Mouse (Mus musculus): ENCODE results near the gene Gna15. TPM values are rescaled to one million over a fixed set of nuclear protein-coding genes. Genes with fewer than 3 reads are reported as not detected.

The Gna15 gene
- polyA plus RNA-seq, 1 experiment = not detected

DNA sequence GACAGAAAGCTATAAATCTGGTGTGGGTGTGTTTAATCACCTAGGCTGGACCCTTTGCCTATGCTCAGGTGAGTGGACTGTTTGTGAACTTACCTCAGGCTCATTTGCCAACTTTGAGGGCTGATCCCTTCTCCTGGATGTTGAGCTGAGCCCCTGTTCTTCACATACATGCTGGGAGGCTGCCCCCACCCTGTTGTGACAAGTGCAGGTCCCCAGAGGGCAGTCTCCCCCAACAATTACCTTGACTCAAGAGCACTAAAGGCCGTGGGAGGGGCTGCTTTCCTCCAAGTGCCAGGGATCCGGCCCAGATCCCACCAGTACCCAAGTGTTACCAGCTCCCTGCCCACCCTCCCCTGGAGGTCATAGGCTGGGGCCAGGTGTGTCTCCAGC lies 39.0 kb downstream of the Gna15 start:
- Histone ChIP-seq H3ac (ENCODE audit: control insufficient read depth, insufficient read length) (no peak overlapping the region), H3K27me3 (ENCODE audit: control insufficient read depth, insufficient read depth, insufficient read length) (peaks cover 14% of the 10 kb centered on the region), H3K79me2 (ENCODE audit: control insufficient read depth, insufficient read depth) (no peaks in the 10 kb centered on the region), H3K4me2 (ENCODE audit: low read depth) (no peak overlapping the region), H3K36me3 (ENCODE audit: control insufficient read depth, insufficient read depth) (no peaks in the 10 kb centered on the region), H3K4me3 (no peak overlapping the region)
- no peak for TF ChIP-seq E2F4 (IDR thresholded peaks at IDR 0.05; ENCODE audit: insufficient read depth)
- no peak for TF ChIP-seq USF1 (IDR thresholded peaks at IDR 0.05; ENCODE audit: low read depth)
- TF ChIP-seq REST (IDR thresholded peaks at IDR 0.05; ENCODE audit: insufficient read depth, insufficient read length) = no peak
- TF ChIP-seq POLR2A (IDR thresholded peaks at IDR 0.05; ENCODE audit: insufficient read length, low read depth) = no peak
- TF ChIP-seq MYOG (IDR thresholded peaks at IDR 0.05; ENCODE audit: control insufficient read depth in 1 of 3, insufficient read depth in 1 of 3, insufficient read length in 2 of 3, low read depth in 2 of 3) = no peak
- no peak for TF ChIP-seq CEBPB (IDR thresholded peaks at IDR 0.05; ENCODE audit: insufficient read depth, poor library complexity, severe bottlenecking)
- no peak for TF ChIP-seq TCF12 (IDR thresholded peaks at IDR 0.05; ENCODE audit: insufficient read depth, poor library complexity, severe bottlenecking)
- no peak for TF ChIP-seq TCF3 (IDR thresholded peaks at IDR 0.05; ENCODE audit: insufficient read length, low read depth)
- TF ChIP-seq SRF (IDR thresholded peaks at IDR 0.05; ENCODE audit: control insufficient read depth, insufficient read length, low read depth) = no peak
- no peak for TF ChIP-seq POLR2AphosphoS2 (IDR thresholded peaks at IDR 0.05; ENCODE audit: insufficient read length, low read depth)
- no peak for TF ChIP-seq MAX (IDR thresholded peaks at IDR 0.05; ENCODE audit: low read depth)
- no peak for TF ChIP-seq MYOD1 (IDR thresholded peaks at IDR 0.05; ENCODE audit: control insufficient read depth in 1 of 3, insufficient read length in 2 of 3, low read depth in 2 of 3)

DNA sequence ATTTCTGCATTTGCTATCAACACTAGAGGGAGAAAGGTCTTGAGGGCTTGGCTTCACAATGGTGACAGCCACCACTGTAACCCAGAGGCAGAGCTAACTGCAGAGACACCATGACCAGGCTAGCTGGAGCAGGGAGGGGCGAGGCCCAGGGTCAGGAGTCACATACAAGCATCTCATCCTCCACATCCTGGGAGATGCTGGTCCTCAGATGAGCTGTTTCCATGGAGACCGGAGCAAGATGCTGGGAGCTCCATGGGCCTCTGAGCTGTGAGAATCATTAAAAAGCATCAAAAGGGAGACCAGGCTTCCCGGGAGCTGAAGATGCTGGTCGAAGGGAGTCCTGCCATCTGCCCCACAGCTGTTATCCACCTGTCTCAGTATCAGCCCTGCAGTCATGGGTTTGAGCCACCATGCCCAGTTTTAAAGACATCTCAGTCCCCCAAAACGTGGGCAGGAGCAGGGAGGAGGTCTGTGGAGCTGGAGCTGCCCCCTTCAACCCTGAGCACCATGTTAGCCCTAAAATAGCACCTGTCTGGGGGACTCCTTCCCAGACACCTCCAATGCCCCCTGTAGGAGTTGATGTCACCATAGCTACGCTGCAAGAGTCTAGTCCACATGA lies 39.5 kb downstream of the Gna15 start:
- peaks cover 14% of the 10 kb centered on the region for H3K27me3 ChIP-seq (ENCODE audit: control insufficient read depth, insufficient read depth, insufficient read length)
- H3K4me2 ChIP-seq (ENCODE audit: low read depth) = no peak overlapping the region
- H3K79me2 ChIP-seq (ENCODE audit: control insufficient read depth, insufficient read depth) = no peaks in the 10 kb centered on the region
- no peak overlapping the region for H3K4me3 ChIP-seq
- TF ChIP-seq MYOD1 (IDR thresholded peaks at IDR 0.05; ENCODE audit: control insufficient read depth in 1 of 3, insufficient read length in 2 of 3, low read depth in 2 of 3) = peak in 2 of 3 experiments; percentile 41 to 47
- no peak for TF ChIP-seq SRF (IDR thresholded peaks at IDR 0.05; ENCODE audit: control insufficient read depth, insufficient read length, low read depth)
- peak; percentile 14 for TF ChIP-seq POLR2AphosphoS2 (IDR thresholded peaks at IDR 0.05; ENCODE audit: insufficient read length, low read depth)
- no peak for TF ChIP-seq POLR2A (IDR thresholded peaks at IDR 0.05; ENCODE audit: insufficient read length, low read depth)
- TF ChIP-seq MYOG (IDR thresholded peaks at IDR 0.05; ENCODE audit: control insufficient read depth in 1 of 3, insufficient read depth in 1 of 3, insufficient read length in 2 of 3, low read depth in 2 of 3) = peak in 1 of 3 experiments; percentile 41
- no peaks in the 10 kb centered on the region for H3K36me3 ChIP-seq (ENCODE audit: control insufficient read depth, insufficient read depth)
- H3ac ChIP-seq (ENCODE audit: control insufficient read depth, insufficient read length) = no peak overlapping the region

DNA sequence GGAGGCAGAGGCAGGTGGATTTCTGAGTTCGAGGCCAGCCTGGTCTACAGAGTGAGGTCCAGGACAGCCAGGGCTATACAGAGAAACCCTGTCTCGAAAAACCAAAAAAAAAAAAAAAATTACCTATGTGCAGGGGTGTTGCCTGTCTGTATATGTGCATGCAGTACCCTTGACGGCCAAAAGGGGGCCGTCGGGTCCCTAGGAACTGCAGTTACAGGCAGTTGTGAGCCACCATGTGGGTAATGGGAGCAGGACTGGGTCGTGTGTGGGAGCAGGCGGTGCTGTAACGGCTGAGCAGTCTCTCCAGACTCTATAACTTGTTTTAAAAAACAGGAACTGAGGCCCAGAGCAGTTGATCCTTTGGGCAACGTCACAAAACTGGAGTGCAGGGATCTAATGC lies 40.0 kb downstream of the Gna15 start:
- H3K4me2 ChIP-seq (ENCODE audit: low read depth) = no peak overlapping the region

DNA sequence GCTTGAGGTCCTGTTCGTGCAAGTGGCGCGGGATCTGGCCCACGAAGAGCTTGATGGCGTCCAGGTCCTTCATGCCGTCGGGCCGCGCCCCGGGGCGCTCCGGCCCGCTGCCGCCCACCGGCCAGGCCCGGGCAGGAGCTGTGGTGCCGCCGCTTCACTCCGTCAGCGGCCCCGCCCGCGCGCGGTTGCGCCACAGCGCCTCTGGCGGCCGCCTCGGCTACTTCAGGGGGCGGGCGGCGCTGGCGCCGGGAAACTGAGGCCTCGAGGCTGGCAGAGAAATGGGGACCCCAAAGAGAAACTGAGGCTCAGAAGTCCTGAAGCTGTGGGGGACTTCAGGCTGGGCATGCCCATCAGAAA lies 41.5 kb downstream of the Gna15 start, which contains the start of gene Celf5:
Gene Celf5, minus strand, starts transcription at position 177 of the 357 bp plus-strand sequence.
- no peak within 1 kb of the TSS for H3K4me3 ChIP-seq
- H3K36me3 ChIP-seq (ENCODE audit: control insufficient read depth, insufficient read depth) = no peaks in the 10 kb centered on the region
- H3K79me2 ChIP-seq (ENCODE audit: control insufficient read depth, insufficient read depth) = no peaks in the 10 kb centered on the region
- peak within 1 kb of the TSS; percentile 66 for H3K4me2 ChIP-seq (ENCODE audit: low read depth)
- H3ac ChIP-seq (ENCODE audit: control insufficient read depth, insufficient read length) = no peak within 1 kb of the TSS
- TF ChIP-seq MYOG (IDR thresholded peaks at IDR 0.05; ENCODE audit: control insufficient read depth in 1 of 3, insufficient read depth in 1 of 3, insufficient read length in 2 of 3, low read depth in 2 of 3) = peak in 1 of 3 experiments; percentile 14
- no peak for TF ChIP-seq USF1 (IDR thresholded peaks at IDR 0.05; ENCODE audit: low read depth)
- peaks cover 14% of the 10 kb centered on the region for H3K27me3 ChIP-seq (ENCODE audit: control insufficient read depth, insufficient read depth, insufficient read length)

More for the DNA sequence above, 40.0 kb downstream of the Gna15 start:
- Histone ChIP-seq H3K27me3 (ENCODE audit: control insufficient read depth, insufficient read depth, insufficient read length) (peaks cover 14% of the 10 kb centered on the region), H3K4me3 (no peak overlapping the region), H3K36me3 (ENCODE audit: control insufficient read depth, insufficient read depth) (no peaks in the 10 kb centered on the region), H3K79me2 (ENCODE audit: control insufficient read depth, insufficient read depth) (no peaks in the 10 kb centered on the region), H3ac (ENCODE audit: control insufficient read depth, insufficient read length) (no peak overlapping the region)
- TF ChIP-seq POLR2A (IDR thresholded peaks at IDR 0.05; ENCODE audit: insufficient read length, low read depth) = no peak
- TF ChIP-seq TCF12 (IDR thresholded peaks at IDR 0.05; ENCODE audit: insufficient read depth, poor library complexity, severe bottlenecking) = no peak
- no peak for TF ChIP-seq TCF3 (IDR thresholded peaks at IDR 0.05; ENCODE audit: insufficient read length, low read depth)
- no peak for TF ChIP-seq POLR2AphosphoS2 (IDR thresholded peaks at IDR 0.05; ENCODE audit: insufficient read length, low read depth)
- TF ChIP-seq SRF (IDR thresholded peaks at IDR 0.05; ENCODE audit: control insufficient read depth, insufficient read length, low read depth) = no peak
- TF ChIP-seq CEBPB (IDR thresholded peaks at IDR 0.05; ENCODE audit: insufficient read depth, poor library complexity, severe bottlenecking) = no peak
- TF ChIP-seq MYOD1 (IDR thresholded peaks at IDR 0.05; ENCODE audit: control insufficient read depth in 1 of 3, insufficient read length in 2 of 3, low read depth in 2 of 3) = no peak
- no peak for TF ChIP-seq REST (IDR thresholded peaks at IDR 0.05; ENCODE audit: insufficient read depth, insufficient read length)
- no peak for TF ChIP-seq MYOG (IDR thresholded peaks at IDR 0.05; ENCODE audit: control insufficient read depth in 1 of 3, insufficient read depth in 1 of 3, insufficient read length in 2 of 3, low read depth in 2 of 3)
- no peak for TF ChIP-seq MAX (IDR thresholded peaks at IDR 0.05; ENCODE audit: low read depth)
- TF ChIP-seq E2F4 (IDR thresholded peaks at IDR 0.05; ENCODE audit: insufficient read depth) = no peak
- no peak for TF ChIP-seq USF1 (IDR thresholded peaks at IDR 0.05; ENCODE audit: low read depth)

All from myocyte (in vitro differentiated cells).